Mouse (Mus musculus) MEL (cell line): ENCODE results near the gene Hs6st3.

Experiments used
- CTCF ChIP-seq, 3 experiments: IDR thresholded peaks in 2 of 3; conservative IDR thresholded peaks in 1 of 3; 2 replicates each; pipeline ENCODE4 v1.5.1; 2011 to 2012; ENCODE audit warnings: low read length in 3 of 3, low read depth in 2 of 3, mild to moderate bottlenecking in 2 of 3, improper control_type of control experiment in 1 of 3, inconsistent platforms in 1 of 3, mixed read lengths in 1 of 3, moderate library complexity in 1 of 3; ENCODE audit not compliant: control insufficient read depth in 1 of 3, insufficient read depth in 1 of 3, poor library complexity in 1 of 3, severe bottlenecking in 1 of 3
- MXI1 ChIP-seq: IDR thresholded peaks from 2 replicates; pipeline ENCODE4 v1.6.1; 2011; ENCODE audit warnings: mild to moderate bottlenecking, low read depth, low read length, improper control_type of control experiment
- MYC ChIP-seq: IDR thresholded peaks from 2 replicates; pipeline ENCODE4 v1.6.1; 2011; ENCODE audit warnings: low read depth, mild to moderate bottlenecking, low read length, improper control_type of control experiment, moderate library complexity
- RCOR1 ChIP-seq: IDR thresholded peaks from 2 replicates; pipeline ENCODE4 v1.6.1; 2012; ENCODE audit warnings: low read depth, mild to moderate bottlenecking, inconsistent platforms, low read length, improper control_type of control experiment
- SIN3A ChIP-seq: IDR thresholded peaks from 2 replicates; pipeline ENCODE4 v1.6.1; 2012; ENCODE audit warnings: low read length, improper control_type of control experiment, inconsistent platforms
- TCF12 ChIP-seq: IDR thresholded peaks from 2 replicates; pipeline ENCODE4 v1.6.1; 2014; ENCODE audit warnings: low read depth, mild to moderate bottlenecking, inconsistent platforms, low read length, improper control_type of control experiment, moderate library complexity

- no peak for TF ChIP-seq CTCF (IDR thresholded peaks at IDR 0.05 in 2 of 3, conservative IDR thresholded peaks at IDR 0.05 in 1 of 3; ENCODE audit: control insufficient read depth in 1 of 3, insufficient read depth in 1 of 3, low read depth in 2 of 3, low read length in 3 of 3, poor library complexity in 1 of 3, severe bottlenecking in 1 of 3)
- TF ChIP-seq MXI1, result no peak
- no peak for TF ChIP-seq SIN3A
- TF ChIP-seq MYC, result no peak
- no peak for TF ChIP-seq TCF12
- TF ChIP-seq RCOR1, result no peak
Observed at GRCm38 (mm10) chr14:119250353-119250752, 112.2 kb downstream of the Hs6st3 start.
